ENCODE assay signal across 23 mouse cellular contexts in the genomic region with DNA sequence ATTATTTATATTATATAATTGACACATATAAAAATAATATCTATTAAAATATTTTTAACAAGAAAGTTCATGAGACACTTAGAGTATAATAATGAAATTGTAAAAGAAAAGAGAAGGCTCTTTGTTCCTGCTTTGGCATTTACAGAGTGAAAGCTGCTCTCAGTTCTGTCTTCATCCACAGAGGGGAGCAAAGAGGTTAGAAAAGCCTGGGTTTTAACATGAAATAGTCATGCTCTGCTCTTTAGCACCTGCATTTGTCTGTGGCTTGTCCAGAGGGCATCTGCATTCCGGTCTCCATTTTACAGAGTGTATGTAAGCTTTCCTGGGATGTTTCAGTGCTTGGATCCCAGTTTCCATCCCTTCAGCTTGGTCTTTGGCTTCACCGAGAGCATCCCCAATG. TPM values are rescaled to one million over a fixed set of nuclear protein-coding genes. Genes with fewer than 3 reads are reported as not detected.
A peak's percentile ranks its signal among the peaks of the same experiment; 100 is the strongest.
DNase-seq lines count a peak whose midpoint lies in the region; ATAC-seq and TF ChIP-seq lines count a peak whose summit lies in the region.
"Had no signal": no experiment of that assay in that cellular context is flagged by ENCODE, and none has a peak within 500 bp of the region (broad histone marks: within the 10 kb centered on the region; RNA-seq: fewer than 3 reads in every experiment).

No protein-coding gene starts in this region.

- peak in 1 of 2 experiments; percentile 14 for DNase-seq in cerebellum, adult 2 months
- DNase-seq in cerebellum, adult 9-11 months, result no peak
- no peak for DNase-seq in hindbrain, embryonic 11.5 days (ENCODE audit: low spot score)
- DNase-seq in 3T3-L1 (ENCODE audit: low read depth, low spot score), result peak; percentile 9
- no peak for DNase-seq in gastrocnemius, postnatal 14 days
- no peak for DNase-seq in left cerebral cortex, adult 11 months (ENCODE audit: low spot score)
- DNase-seq: adrenal gland, adult 2 months; heart, postnatal 14 days; kidney, adult 9 months; kidney, postnatal 4 days; layer of hippocampus, postnatal 36 days; lung, embryonic 14.5 days; right cerebral cortex, postnatal 4 days; thymus, postnatal 25 days had no signal

- whole genome bisulfite sequencing in cerebellum, adult 2 months, result 88% methylated on average over 2 of the region's 2 CpGs
- WGBS in hindbrain, embryonic 12.5 days, result 92% methylated on average over 2 of the region's 2 CpGs
- 93% methylated on average over 2 of the region's 2 CpGs for WGBS in hindbrain, embryonic 11.5 days
- WGBS in hindbrain, embryonic 16.5 days, result 71% methylated on average over 2 of the region's 2 CpGs

- peak; percentile 23; the same call in 1 of the 2 replicates for TF ChIP-seq CTCF in cerebellum, adult 2 months (IDR thresholded peaks at IDR 0.05; ENCODE audit: borderline replicate concordance, insufficient read depth, low read depth, low read length)

- H3K27me3 ChIP-seq in cerebellum, adult 2 months (ENCODE audit: control insufficient read depth, insufficient read depth, low read length), result no peaks in the 10 kb centered on the region
- no peaks in the 10 kb centered on the region for H3K27me3 ChIP-seq in hindbrain, embryonic 12.5 days
- no peaks in the 10 kb centered on the region; the same call in 1 of the 2 replicates for H3K27me3 ChIP-seq in hindbrain, embryonic 11.5 days (ENCODE audit: control insufficient read depth, insufficient read depth, low read length)
- H3K27me3 ChIP-seq in hindbrain, embryonic 16.5 days (replicated peaks; ENCODE audit: control insufficient read depth, insufficient read depth, low read length), result no peaks in the 10 kb centered on the region
- H3K27me3 ChIP-seq: liver, embryonic 12.5 days; neural tube, embryonic 12.5 days had no signal

- H3K36me3 ChIP-seq in hindbrain, embryonic 12.5 days, result no peaks in the 10 kb centered on the region
- H3K36me3 ChIP-seq in hindbrain, embryonic 11.5 days (ENCODE audit: control insufficient read depth, insufficient read depth, low read length), result no peaks in the 10 kb centered on the region
- no peaks in the 10 kb centered on the region for H3K36me3 ChIP-seq in hindbrain, embryonic 16.5 days (ENCODE audit: control insufficient read depth, insufficient read depth, low read length)
- H3K36me3 ChIP-seq: limb, embryonic 10.5 days; liver, embryonic 12.5 days; neural tube, embryonic 12.5 days had no signal

- no peak overlapping the region for H3K4me2 ChIP-seq in hindbrain, embryonic 12.5 days (replicated peaks)
- no peak overlapping the region for H3K4me2 ChIP-seq in hindbrain, embryonic 11.5 days (replicated peaks; ENCODE audit: low read depth, low read length)
- no peak overlapping the region for H3K4me2 ChIP-seq in hindbrain, embryonic 16.5 days (ENCODE audit: low read length)
- H3K4me2 ChIP-seq: heart, embryonic 11.5 days; liver, embryonic 12.5 days; lung, embryonic 14.5 days; neural tube, embryonic 12.5 days had no signal

- peak; percentile 56; the same call in 1 of the 2 replicates for ATAC-seq in hindbrain, embryonic 12.5 days (ENCODE audit: low FRiP score)
- ATAC-seq in hindbrain, embryonic 11.5 days (ENCODE audit: low FRiP score), result no peak
- ATAC-seq in hindbrain, embryonic 16.5 days, result peak; percentile 64
- ATAC-seq: liver, embryonic 12.5 days had no signal

- no peak overlapping the region for H3K4me3 ChIP-seq in cerebellum, adult 2 months (replicated peaks; ENCODE audit: insufficient read depth, low read depth, low read length)
- H3K4me3 ChIP-seq in hindbrain, embryonic 12.5 days, result no peak overlapping the region
- H3K4me3 ChIP-seq in hindbrain, embryonic 11.5 days (ENCODE audit: low read depth, low read length), result no peak overlapping the region
- H3K4me3 ChIP-seq in hindbrain, embryonic 16.5 days (ENCODE audit: low read length), result no peak overlapping the region
- H3K4me3 ChIP-seq: limb, embryonic 10.5 days; liver, embryonic 12.5 days; neural tube, embryonic 12.5 days had no signal

- intact Hi-C loops in gastrocnemius, postnatal 14 days (cut with DNase I; ENCODE audit: low total_unique reads), result no loop called here

- TF ChIP-seq POLR2A in cerebellum, adult 2 months (IDR thresholded peaks at IDR 0.05; ENCODE audit: borderline replicate concordance, insufficient read depth, low read length), result no peak

- H3K9me3 ChIP-seq in hindbrain, embryonic 12.5 days (replicated peaks), result no peaks in the 10 kb centered on the region
- H3K9me3 ChIP-seq in hindbrain, embryonic 11.5 days (ENCODE audit: control insufficient read depth, low read length), result no peaks in the 10 kb centered on the region
- H3K9me3 ChIP-seq in hindbrain, embryonic 16.5 days (ENCODE audit: control insufficient read depth, low read length), result no peaks in the 10 kb centered on the region
- H3K9me3 ChIP-seq: limb, embryonic 10.5 days; liver, embryonic 12.5 days; neural tube, embryonic 12.5 days had no signal

- H3K9ac ChIP-seq in hindbrain, embryonic 12.5 days, result no peak overlapping the region
- no peak overlapping the region for H3K9ac ChIP-seq in hindbrain, embryonic 11.5 days (ENCODE audit: low read depth, low read length)
- no peak overlapping the region for H3K9ac ChIP-seq in hindbrain, embryonic 16.5 days (ENCODE audit: low read depth, low read length)
- H3K9ac ChIP-seq: liver, embryonic 12.5 days; lung, embryonic 14.5 days; neural tube, embryonic 12.5 days had no signal

- no peak overlapping the region for H3K27ac ChIP-seq in cerebellum, adult 2 months (ENCODE audit: insufficient read depth, low read length)
- H3K27ac ChIP-seq in hindbrain, embryonic 12.5 days, result no peak overlapping the region
- no peak overlapping the region for H3K27ac ChIP-seq in hindbrain, embryonic 11.5 days (ENCODE audit: low read depth, low read length)
- no peak overlapping the region for H3K27ac ChIP-seq in hindbrain, embryonic 16.5 days (ENCODE audit: low read depth, low read length)
- H3K27ac ChIP-seq: limb, embryonic 10.5 days; liver, embryonic 12.5 days; macrophage; neural tube, embryonic 12.5 days had no signal

- peaks cover 5% of the 10 kb centered on the region for H3K4me1 ChIP-seq in cerebellum, adult 2 months (ENCODE audit: control insufficient read depth, insufficient read depth, low read length)
- H3K4me1 ChIP-seq in hindbrain, embryonic 12.5 days, result no peaks in the 10 kb centered on the region
- H3K4me1 ChIP-seq in hindbrain, embryonic 11.5 days (replicated peaks; ENCODE audit: control insufficient read depth, insufficient read depth, low read length), result no peaks in the 10 kb centered on the region
- no peaks in the 10 kb centered on the region; the same call in 1 of the 2 replicates for H3K4me1 ChIP-seq in hindbrain, embryonic 16.5 days (ENCODE audit: control insufficient read depth, insufficient read depth, low read depth, low read length)
- H3K4me1 ChIP-seq: liver, embryonic 12.5 days had no signal

RNA-seq across cellular contexts. Expression of a gene that starts 28.3 kb away (rescaled TPM):
- polyA plus RNA-seq in cerebellum, adult 2 months (2012; rRNA removed), result 14.7 and 14.8 TPM in 2 replicates
- 9.3 and 10.4 TPM in 2 replicates for polyA plus RNA-seq in hindbrain, embryonic 12.5 days (2016; fragmentation: Nextera tagmentation; extraction: Ambion mirVana)
- polyA plus RNA-seq in hindbrain, embryonic 11.5 days (2014; fragmentation: Nextera tagmentation; extraction: Ambion mirVana), result 8.4 and 10.1 TPM in 2 replicates
- 4.5 and 5.4 TPM in 2 replicates for polyA plus RNA-seq in hindbrain, embryonic 16.5 days (2015; fragmentation: Nextera tagmentation; extraction: Ambion mirVana)
- total RNA-seq in gastrocnemius, postnatal 14 days (2021), result 1 to 10 TPM; 1.3 to 1.8 TPM

RNA-seq across cellular contexts. Expression of a gene that starts 57.3 kb away (rescaled TPM):
- 9.3 and 9.6 TPM in 2 replicates for polyA plus RNA-seq in cerebellum, adult 2 months (2012; rRNA removed)
- polyA plus RNA-seq in hindbrain, embryonic 12.5 days (2016; fragmentation: Nextera tagmentation; extraction: Ambion mirVana), result 144 and 164 TPM in 2 replicates
- 173 and 196 TPM in 2 replicates for polyA plus RNA-seq in hindbrain, embryonic 11.5 days (2014; fragmentation: Nextera tagmentation; extraction: Ambion mirVana)
- polyA plus RNA-seq in hindbrain, embryonic 16.5 days (2015; fragmentation: Nextera tagmentation; extraction: Ambion mirVana), result 25.6 and 32.3 TPM in 2 replicates
- total RNA-seq in gastrocnemius, postnatal 14 days (2021), result not detected
- total RNA-seq: adrenal gland, adult 2 months; heart, postnatal 14 days had no signal
- polyA plus RNA-seq: adrenal gland, adult 2 months; gonadal fat pad, adult 2 months; liver, embryonic 12.5 days; lung, embryonic 14.5 days; macrophage; testis, adult 2 months had no signal
